Mouse (Mus musculus) heart, embryonic 11.5 days (tissue): ENCODE results near the gene Vwce. TPM values are rescaled to one million over a fixed set of nuclear protein-coding genes. Genes with fewer than 3 reads are reported as not detected.

Source experiments
- ATAC-seq: fragments of 200-750 bp; cut with Nextera tagmentation; replicated peaks from 2 replicates; pipeline ENCODE4 v1.8.0; 2017; ENCODE audit warnings: moderate library complexity; ENCODE audit not compliant: insufficient number of reproducible peaks, low FRiP score, low TSS enrichment
- H3K27ac ChIP-seq: fragments of 300-500 bp; sonication (generic); 2 replicates; pipeline ENCODE4 v1.5.1; 2014; ENCODE audit warnings: mild to moderate bottlenecking, low read depth, low read length
- H3K27me3 ChIP-seq: fragments of 300-500 bp; sonication (generic); 2 replicates; pipeline ENCODE4 v1.6.1; 2014; ENCODE audit warnings: mild to moderate bottlenecking, low read length, mixed read lengths; ENCODE audit not compliant: control insufficient read depth, insufficient read depth
- H3K36me3 ChIP-seq: fragments of 300-500 bp; sonication (generic); 2 replicates; pipeline ENCODE4 v1.6.1; 2014; ENCODE audit warnings: mild to moderate bottlenecking, low read length, moderate library complexity, mixed read lengths; ENCODE audit not compliant: control insufficient read depth, insufficient read depth
- H3K4me1 ChIP-seq: fragments of 300-500 bp; sonication (generic); 2 replicates; pipeline ENCODE4 v1.6.1; 2014; ENCODE audit warnings: low read length; ENCODE audit not compliant: control insufficient read depth, insufficient read depth
- H3K4me2 ChIP-seq: fragments of 300-500 bp; sonication (generic); 2 replicates; pipeline ENCODE4 v1.6.1; 2014; ENCODE audit warnings: mild to moderate bottlenecking, moderate library complexity
- H3K4me3 ChIP-seq: fragments of 300-500 bp; sonication (generic); 2 replicates; pipeline ENCODE4 v1.5.1; 2014; ENCODE audit warnings: low read depth, low read length
- H3K9ac ChIP-seq: fragments of 300-500 bp; sonication (generic); 2 replicates; pipeline ENCODE4 v1.6.1; 2014; ENCODE audit warnings: mild to moderate bottlenecking, low read depth, low read length, moderate library complexity
- H3K9me3 ChIP-seq: fragments of 300-500 bp; sonication (generic); replicated peaks from 2 replicates; pipeline ENCODE4 v1.6.1; 2016; ENCODE audit warnings: low read length; ENCODE audit not compliant: control insufficient read depth
- WGBS: fragments of 180-500 bp; shearing (Covaris S2); extraction: QIAGEN DNeasy Blood & Tissue Kit; methylation state at CpG from one replicate; pipeline ENCODE4 v1.1.7; 2014; ENCODE audit not compliant: insufficient replicate concordance; 5-methylcytosine and 5-hydroxymethylcytosine counted together
- polyA plus RNA-seq: library from polyadenylated mRNA; unstranded; fragments of >200 nt; fragmentation: Nextera tagmentation; extraction: Ambion mirVana; gene quantifications from 2 replicates; pipeline ENCODE4 v1.2.1, GENCODE M21; 2014

The Vwce gene
- polyA plus RNA-seq, 1 experiment from 2014 or later = 0.46 TPM

GRCm38 (mm10) chr19:10702125-10702524 is 68.1 kb downstream of the Vwce start:
- Histone ChIP-seq H3K4me2 (no peak overlapping the region), H3K27ac (no peak overlapping the region), H3K4me3 (no peak overlapping the region), H3K9ac (no peak overlapping the region), H3K4me1 (peaks cover 57% of the 10 kb centered on the region), H3K9me3 (no peaks in the 10 kb centered on the region), H3K27me3 (no peaks in the 10 kb centered on the region), H3K36me3 (no peaks in the 10 kb centered on the region)
- WGBS = 68% methylated on average over 8 of the region's 8 CpGs
- no peak for ATAC-seq

GRCm38 (mm10) chr19:10703470-10703869 is 69.5 kb downstream of the Vwce start:
- H3K36me3 ChIP-seq = no peaks in the 10 kb centered on the region
- no peak overlapping the region for H3K4me3 ChIP-seq
- no peak overlapping the region for H3K9ac ChIP-seq
- H3K4me2 ChIP-seq = no peak overlapping the region
- 87% methylated on average over 8 of the region's 8 CpGs for WGBS
- no peak for ATAC-seq
- peaks cover 45% of the 10 kb centered on the region for H3K4me1 ChIP-seq
- H3K9me3 ChIP-seq = no peaks in the 10 kb centered on the region
- no peaks in the 10 kb centered on the region for H3K27me3 ChIP-seq
- no peak overlapping the region for H3K27ac ChIP-seq

GRCm38 (mm10) chr19:10707087-10707875 is 73.3 kb downstream of the Vwce start:
- H3K4me1 ChIP-seq = peaks cover 28% of the 10 kb centered on the region
- H3K9ac ChIP-seq = no peak overlapping the region; the same call in 1 of the 2 replicates

GRCm38 (mm10) chr19:10707881-10708280 is 73.9 kb downstream of the Vwce start:
- Histone ChIP-seq H3K27me3 (no peaks in the 10 kb centered on the region), H3K4me3 (no peak overlapping the region), H3K9me3 (no peaks in the 10 kb centered on the region), H3K4me1 (peaks cover 28% of the 10 kb centered on the region), H3K36me3 (peaks cover 17% of the 10 kb centered on the region), H3K27ac (no peak overlapping the region), H3K4me2 (no peak overlapping the region), H3K9ac (no peak overlapping the region)
- 79% methylated on average over 1 of the region's 1 CpGs for WGBS
- ATAC-seq = no peak

More at GRCm38 (mm10) chr19:10707087-10707875, 73.3 kb downstream of the Vwce start:
- no peak overlapping the region for H3K4me3 ChIP-seq
- no peak for ATAC-seq
- no peak overlapping the region for H3K4me2 ChIP-seq
- 69% methylated on average over 13 of the region's 13 CpGs for WGBS
- no peaks in the 10 kb centered on the region for H3K27me3 ChIP-seq
- H3K9me3 ChIP-seq = no peaks in the 10 kb centered on the region
- H3K36me3 ChIP-seq = peaks cover 13% of the 10 kb centered on the region
- no peak overlapping the region for H3K27ac ChIP-seq

- 63% methylated on average over 6 of the region's 6 CpGs for WGBS
- Histone ChIP-seq H3K9ac (peak overlapping the region; percentile 4), H3K9me3 (no peaks in the 10 kb centered on the region), H3K27me3 (no peaks in the 10 kb centered on the region), H3K27ac (peak overlapping the region; percentile 81), H3K4me1 (peaks cover 28% of the 10 kb centered on the region), H3K4me3 (no peak overlapping the region), H3K4me2 (no peak overlapping the region; the same call in 1 of the 2 replicates), H3K36me3 (peaks cover 17% of the 10 kb centered on the region)
- ATAC-seq = no peak
These were observed 74.9 kb downstream of the Vwce start for GRCm38 (mm10) chr19:10708900-10709299.

- H3K4me2 ChIP-seq = no peak overlapping the region; the same call in 1 of the 2 replicates
- H3K27me3 ChIP-seq = no peaks in the 10 kb centered on the region
- H3K9me3 ChIP-seq = no peaks in the 10 kb centered on the region
- H3K4me3 ChIP-seq = no peak overlapping the region
- WGBS = 20% methylated on average over 8 of the region's 8 CpGs
- H3K4me1 ChIP-seq = peaks cover 28% of the 10 kb centered on the region
- peak overlapping the region; percentile 81 for H3K27ac ChIP-seq
- H3K9ac ChIP-seq = peak overlapping the region; percentile 4
- peak; percentile 57 for ATAC-seq
- peaks cover 17% of the 10 kb centered on the region for H3K36me3 ChIP-seq
These were observed 75.5 kb downstream of the Vwce start for GRCm38 (mm10) chr19:10709360-10710087.

GRCm38 (mm10) chr19:10710088-10710511 is 76.1 kb downstream of the Vwce start:
- Histone ChIP-seq H3K4me1 (peaks cover 25% of the 10 kb centered on the region), H3K9ac (no peak overlapping the region), H3K27ac (peak overlapping the region; percentile 81), H3K36me3 (peaks cover 17% of the 10 kb centered on the region), H3K4me2 (no peak overlapping the region), H3K27me3 (no peaks in the 10 kb centered on the region), H3K9me3 (no peaks in the 10 kb centered on the region), H3K4me3 (no peak overlapping the region)
- no peak; the same call in 1 of the 2 replicates for ATAC-seq
- WGBS = 76% methylated on average over 9 of the region's 9 CpGs

GRCm38 (mm10) chr19:10710751-10711150 is 76.7 kb downstream of the Vwce start:
- Histone ChIP-seq H3K36me3 (peaks cover 17% of the 10 kb centered on the region), H3K4me2 (no peak overlapping the region), H3K27me3 (no peaks in the 10 kb centered on the region), H3K4me1 (peaks cover 18% of the 10 kb centered on the region), H3K9ac (no peak overlapping the region), H3K4me3 (no peak overlapping the region), H3K9me3 (no peaks in the 10 kb centered on the region), H3K27ac (no peak overlapping the region)
- no peak for ATAC-seq
- WGBS = 88% methylated on average over 4 of the region's 4 CpGs
